Mouse (Mus musculus) lung, adult 18-20 months (tissue): ENCODE data around the gene Phactr4.

ENCODE experiments used
- DNase-seq, 2 experiments: peaks; one replicate each; pipeline ENCODE4 v3.0.0; 2022; ENCODE audit warnings: mixed read lengths in 2 of 2

Phactr4 gene

GRCm38 (mm10) chr4:132367480-132368201 is 54.6 kb downstream of the Phactr4 start:
- DNase-seq: no peak

- peak; percentile 39 to 69 for DNase-seq
Observed at GRCm38 (mm10) chr4:132365450-132366060, 56.7 kb downstream of the Phactr4 start.

GRCm38 (mm10) chr4:132363487-132363886 is 58.8 kb downstream of the Phactr4 start:
- DNase-seq: no peak

GRCm38 (mm10) chr4:132359510-132359909 is 62.8 kb downstream of the Phactr4 start:
- no peak for DNase-seq

- peak; percentile 31 to 37 for DNase-seq
Observed at GRCm38 (mm10) chr4:132356170-132356569, 66.1 kb downstream of the Phactr4 start.

GRCm38 (mm10) chr4:132355403-132355802 is 66.9 kb downstream of the Phactr4 start:
- no peak for DNase-seq

GRCm38 (mm10) chr4:132354571-132354970 is 67.7 kb downstream of the Phactr4 start:
- peak; percentile 62 to 73 for DNase-seq

GRCm38 (mm10) chr4:132353481-132353885 is 68.8 kb downstream of the Phactr4 start, which contains the start of gene Rcc1:
Gene Rcc1 (minus strand): TSS chr4:132353605.
- peak; percentile 92 to 94 for DNase-seq

- DNase-seq: peak in 1 of 2 experiments; percentile 16
Observed at GRCm38 (mm10) chr4:132352739-132353138, 69.5 kb downstream of the Phactr4 start.

GRCm38 (mm10) chr4:132351401-132351800 is 70.9 kb downstream of the Phactr4 start:
- no peak for DNase-seq

- DNase-seq: no peak
Observed at GRCm38 (mm10) chr4:132350854-132351253, 71.4 kb downstream of the Phactr4 start.

- DNase-seq: no peak
Observed at GRCm38 (mm10) chr4:132350123-132350740, 72.1 kb downstream of the Phactr4 start.

- DNase-seq: no peak
Observed at GRCm38 (mm10) chr4:132349495-132350122, 72.7 kb downstream of the Phactr4 start.

- no peak for DNase-seq
Observed at GRCm38 (mm10) chr4:132346661-132347060, 75.6 kb downstream of the Phactr4 start.

GRCm38 (mm10) chr4:132346261-132346660 is 76.0 kb downstream of the Phactr4 start:
- no peak for DNase-seq

GRCm38 (mm10) chr4:132345843-132346212 is 76.5 kb downstream of the Phactr4 start:
- no peak for DNase-seq

GRCm38 (mm10) chr4:132345135-132345842 is 77.0 kb downstream of the Phactr4 start:
- peak; percentile 91 to 94 for DNase-seq

- no peak for DNase-seq
Observed at GRCm38 (mm10) chr4:132344403-132345134, 77.7 kb downstream of the Phactr4 start.

- DNase-seq: no peak
Observed at GRCm38 (mm10) chr4:132341451-132341850, 80.8 kb downstream of the Phactr4 start.

GRCm38 (mm10) chr4:132338943-132339342 is 83.3 kb downstream of the Phactr4 start:
- DNase-seq: peak in 1 of 2 experiments; percentile 29

GRCm38 (mm10) chr4:132332880-132333279 is 89.4 kb downstream of the Phactr4 start:
- DNase-seq: no peak

GRCm38 (mm10) chr4:132331960-132332359 is 90.3 kb downstream of the Phactr4 start:
- DNase-seq: no peak
